Mouse (Mus musculus): ENCODE measurements at regions not wholly inside any gene's neighbourhood (a gene's known extent, or its start where the extent isn't known, plus 50 kb on each side); places are given as distances from the start of the nearest gene placed in this dataset.
A peak's percentile ranks its signal among the peaks of the same experiment; 100 is the strongest.

- no peak for ATAC-seq
- 16% methylated on average over 6 of the region's 6 CpGs for WGBS
These were observed 174.1 kb upstream of the Jmjd1c start for GRCm38 (mm10) chr10:66921776-66922175.

GRCm38 (mm10) chr10:66922314-66922713, 173.6 kb upstream of the Jmjd1c start:
- H3K36me3 ChIP-seq: no peaks in the 10 kb centered on the region
- peak overlapping the region; percentile 82 for H3K27ac ChIP-seq
- no peak overlapping the region for H3K9ac ChIP-seq
- no peaks in the 10 kb centered on the region for H3K27me3 ChIP-seq (replicated peaks)
- H3K9me3 ChIP-seq: no peaks in the 10 kb centered on the region
- no peak overlapping the region for H3K4me2 ChIP-seq (replicated peaks)
- peaks cover 27% of the 10 kb centered on the region for H3K4me1 ChIP-seq (replicated peaks)
- no peak for ATAC-seq
- no peak overlapping the region for H3K4me3 ChIP-seq (replicated peaks)
- WGBS: 60% methylated on average over 6 of the region's 6 CpGs

More at GRCm38 (mm10) chr10:66921776-66922175, 174.1 kb upstream of the Jmjd1c start:
- Histone ChIP-seq H3K9me3 (no peaks in the 10 kb centered on the region), H3K4me2 (replicated peaks) (peak overlapping the region; percentile 54), H3K4me1 (replicated peaks) (peaks cover 27% of the 10 kb centered on the region), H3K4me3 (replicated peaks) (no peak overlapping the region), H3K27ac (peak overlapping the region; percentile 82), H3K27me3 (replicated peaks) (no peaks in the 10 kb centered on the region), H3K36me3 (no peaks in the 10 kb centered on the region), H3K9ac (no peak overlapping the region)

- Histone ChIP-seq H3K4me1 (replicated peaks) (peaks cover 27% of the 10 kb centered on the region), H3K4me3 (replicated peaks) (no peak overlapping the region), H3K9me3 (no peaks in the 10 kb centered on the region), H3K27me3 (replicated peaks) (no peaks in the 10 kb centered on the region), H3K36me3 (no peaks in the 10 kb centered on the region), H3K9ac (no peak overlapping the region), H3K27ac (no peak overlapping the region), H3K4me2 (replicated peaks) (no peak overlapping the region)
- no peak for ATAC-seq
- 90% methylated on average over 7 of the region's 7 CpGs for WGBS
These were observed 172.0 kb upstream of the Jmjd1c start for GRCm38 (mm10) chr10:66923947-66924346.

- Histone ChIP-seq H3K36me3 (no peaks in the 10 kb centered on the region), H3K27ac (no peak overlapping the region), H3K27me3 (replicated peaks) (no peaks in the 10 kb centered on the region), H3K9ac (no peak overlapping the region), H3K4me3 (replicated peaks) (no peak overlapping the region), H3K4me2 (replicated peaks) (no peak overlapping the region), H3K4me1 (replicated peaks) (peaks cover 27% of the 10 kb centered on the region), H3K9me3 (no peaks in the 10 kb centered on the region)
- WGBS: 91% methylated on average over 16 of the region's 16 CpGs
- no peak for ATAC-seq
These were observed 171.5 kb upstream of the Jmjd1c start for GRCm38 (mm10) chr10:66924418-66924817.

GRCm38 (mm10) chr10:66925553-66926127, 170.3 kb upstream of the Jmjd1c start:
- Histone ChIP-seq H3K9me3 (no peaks in the 10 kb centered on the region), H3K27me3 (replicated peaks) (no peaks in the 10 kb centered on the region), H3K36me3 (no peaks in the 10 kb centered on the region), H3K4me3 (replicated peaks) (no peak overlapping the region), H3K9ac (no peak overlapping the region), H3K4me2 (replicated peaks) (no peak overlapping the region), H3K27ac (no peak overlapping the region), H3K4me1 (replicated peaks) (peaks cover 21% of the 10 kb centered on the region)
- WGBS: 42% methylated on average over 6 of the region's 6 CpGs
- no peak for ATAC-seq

GRCm38 (mm10) chr10:66927651-66928050, 168.3 kb upstream of the Jmjd1c start:
- Histone ChIP-seq H3K36me3 (no peaks in the 10 kb centered on the region), H3K27ac (no peak overlapping the region), H3K9ac (no peak overlapping the region), H3K9me3 (no peaks in the 10 kb centered on the region), H3K4me3 (replicated peaks) (no peak overlapping the region), H3K4me1 (replicated peaks) (0 out of 2 replicates have a peak, but pooled peaks cover 2% of the 10 kb centered on the region), H3K27me3 (replicated peaks) (no peaks in the 10 kb centered on the region), H3K4me2 (replicated peaks) (no peak overlapping the region)
- no peak for ATAC-seq
- 74% methylated on average over 2 of the region's 2 CpGs for WGBS

GRCm38 (mm10) chr10:66928211-66928990, 167.5 kb upstream of the Jmjd1c start:
- ATAC-seq: peak; percentile 87
- H3K9me3 ChIP-seq: no peaks in the 10 kb centered on the region
- H3K9ac ChIP-seq: no peak overlapping the region
- no peak overlapping the region for H3K4me2 ChIP-seq (replicated peaks)
- 0 out of 2 replicates have a peak overlapping the region, but pooled peaks have one; percentile 1 for H3K27ac ChIP-seq
- no peaks in the 10 kb centered on the region for H3K36me3 ChIP-seq
- no peak overlapping the region for H3K4me3 ChIP-seq (replicated peaks)
- H3K4me1 ChIP-seq (replicated peaks): no peaks in the 10 kb centered on the region
- WGBS: 47% methylated on average over 6 of the region's 6 CpGs
- no peaks in the 10 kb centered on the region for H3K27me3 ChIP-seq (replicated peaks)

- no peaks in the 10 kb centered on the region for H3K9me3 ChIP-seq
- no peaks in the 10 kb centered on the region for H3K4me1 ChIP-seq (replicated peaks)
- no peaks in the 10 kb centered on the region for H3K36me3 ChIP-seq
- WGBS: 60% methylated on average over 10 of the region's 10 CpGs
- H3K27me3 ChIP-seq (replicated peaks): no peaks in the 10 kb centered on the region
- H3K27ac ChIP-seq: no peak overlapping the region
- no peak overlapping the region for H3K9ac ChIP-seq
- no peak overlapping the region for H3K4me3 ChIP-seq (replicated peaks)
- no peak for ATAC-seq
- no peak overlapping the region for H3K4me2 ChIP-seq (replicated peaks)
These were observed 165.4 kb upstream of the Jmjd1c start for GRCm38 (mm10) chr10:66930563-66930962.

GRCm38 (mm10) chr10:66931505-66931904, 164.4 kb upstream of the Jmjd1c start:
- no peak overlapping the region for H3K9ac ChIP-seq
- WGBS: 66% methylated on average over 7 of the region's 7 CpGs
- H3K4me2 ChIP-seq (replicated peaks): no peak overlapping the region

GRCm38 (mm10) chr10:66932544-66932943, 163.4 kb upstream of the Jmjd1c start:
- 67% methylated on average over 6 of the region's 6 CpGs for WGBS
- Histone ChIP-seq H3K36me3 (no peaks in the 10 kb centered on the region), H3K9ac (no peak overlapping the region), H3K9me3 (no peaks in the 10 kb centered on the region), H3K27ac (no peak overlapping the region), H3K4me3 (replicated peaks) (no peak overlapping the region), H3K27me3 (replicated peaks) (no peaks in the 10 kb centered on the region), H3K4me1 (replicated peaks) (no peaks in the 10 kb centered on the region), H3K4me2 (replicated peaks) (no peak overlapping the region)
- ATAC-seq: no peak

More at GRCm38 (mm10) chr10:66931505-66931904, 164.4 kb upstream of the Jmjd1c start:
- no peaks in the 10 kb centered on the region for H3K4me1 ChIP-seq (replicated peaks)
- H3K4me3 ChIP-seq (replicated peaks): no peak overlapping the region
- no peak for ATAC-seq
- H3K27me3 ChIP-seq (replicated peaks): no peaks in the 10 kb centered on the region
- H3K9me3 ChIP-seq: no peaks in the 10 kb centered on the region
- H3K36me3 ChIP-seq: no peaks in the 10 kb centered on the region
- no peak overlapping the region for H3K27ac ChIP-seq

- H3K4me2 ChIP-seq (replicated peaks): no peak overlapping the region
- no peak overlapping the region for H3K4me3 ChIP-seq (replicated peaks)
- H3K36me3 ChIP-seq: no peaks in the 10 kb centered on the region
- no peaks in the 10 kb centered on the region for H3K27me3 ChIP-seq (replicated peaks)
- 0 out of 2 replicates have a peak, but pooled peaks have one; percentile 31 for ATAC-seq
- no peaks in the 10 kb centered on the region for H3K9me3 ChIP-seq
- WGBS: 47% methylated on average over 7 of the region's 7 CpGs
- no peak overlapping the region for H3K9ac ChIP-seq
- no peak overlapping the region for H3K27ac ChIP-seq
- no peaks in the 10 kb centered on the region for H3K4me1 ChIP-seq (replicated peaks)
These were observed 162.2 kb upstream of the Jmjd1c start for GRCm38 (mm10) chr10:66933689-66934088.

- Histone ChIP-seq H3K4me2 (replicated peaks) (no peak overlapping the region), H3K4me3 (replicated peaks) (no peak overlapping the region), H3K4me1 (replicated peaks) (no peaks in the 10 kb centered on the region), H3K27me3 (replicated peaks) (no peaks in the 10 kb centered on the region), H3K27ac (no peak overlapping the region), H3K9me3 (no peaks in the 10 kb centered on the region), H3K36me3 (no peaks in the 10 kb centered on the region), H3K9ac (no peak overlapping the region)
- WGBS: 47% methylated on average over 6 of the region's 6 CpGs
- ATAC-seq: peak; percentile 34; the same call in 1 of the 2 replicates
These were observed 160.2 kb upstream of the Jmjd1c start for GRCm38 (mm10) chr10:66935731-66936130.

- no peaks in the 10 kb centered on the region for H3K4me1 ChIP-seq (replicated peaks)
- no peak overlapping the region for H3K4me2 ChIP-seq (replicated peaks)
- H3K9ac ChIP-seq: no peak overlapping the region
- H3K4me3 ChIP-seq (replicated peaks): no peak overlapping the region
- no peaks in the 10 kb centered on the region for H3K9me3 ChIP-seq
- no peaks in the 10 kb centered on the region for H3K27me3 ChIP-seq (replicated peaks)
- 88% methylated on average over 13 of the region's 13 CpGs for WGBS
- H3K36me3 ChIP-seq: no peaks in the 10 kb centered on the region
- no peak overlapping the region for H3K27ac ChIP-seq
- ATAC-seq: no peak
These were observed 158.8 kb upstream of the Jmjd1c start for GRCm38 (mm10) chr10:66937116-66937515.

Measured in intestine, embryonic 15.5 days (tissue).